Mouse (Mus musculus) erythroblast, adult 5-6 weeks (primary cell): ENCODE results near the gene M1ap. TPM values are rescaled to one million over a fixed set of nuclear protein-coding genes. Genes with fewer than 3 reads are reported as not detected.

Source experiments
- ATAC-seq: replicated peaks from 2 replicates; pipeline ENCODE4 v1.8.0; 2016; ENCODE audit warnings: moderate number of reproducible peaks, mild to moderate bottlenecking, moderate TSS enrichment, inconsistent platforms; ENCODE audit not compliant: poor library complexity, low FRiP score, severe bottlenecking
- total RNA-seq, 2 experiments: library from RNA; stranded (forward) in 1 of 2; stranded (reverse) in 1 of 2; fragments of 150-400 nt in 1 of 2; fragments of 200-764, 138-1000 nt in 1 of 2; gene quantifications; 2 replicates each; pipeline versions ENCODE4 v1.2.3 to v1.2.4; 2015 to 2017; ENCODE audit warnings: low replicate concordance in 2 of 2

The M1ap gene
- total RNA-seq, 2 experiments from 2014 or later: 8.2 to 25.6 TPM

DNA sequence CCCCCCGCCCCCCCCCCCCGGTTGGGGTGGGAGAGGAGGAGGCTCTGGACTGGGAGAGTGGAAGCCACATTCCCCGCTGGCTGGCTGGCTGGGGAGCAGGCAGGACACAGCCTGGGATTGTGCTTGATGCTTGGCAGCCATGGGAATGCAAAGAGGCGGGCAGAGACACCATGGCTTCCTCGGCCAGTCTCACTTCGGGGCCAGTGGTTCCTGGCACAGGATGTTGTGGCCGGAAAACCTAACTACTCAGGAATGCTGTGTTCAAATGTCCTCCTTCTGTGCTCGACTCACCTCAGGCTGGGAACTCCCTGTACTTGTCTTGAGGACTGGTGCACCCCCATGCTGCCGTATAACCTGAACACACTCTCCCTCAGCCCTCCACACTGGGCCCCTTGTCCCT is 81.0 kb downstream of the M1ap start:
- no peak for ATAC-seq

- no peak for ATAC-seq
These were observed 83.1 kb downstream of the M1ap start for GRCm38 (mm10) chr6:83029777-83030176.

GRCm38 (mm10) chr6:83031111-83031510 is 84.4 kb downstream of the M1ap start:
- no peak for ATAC-seq

DNA sequence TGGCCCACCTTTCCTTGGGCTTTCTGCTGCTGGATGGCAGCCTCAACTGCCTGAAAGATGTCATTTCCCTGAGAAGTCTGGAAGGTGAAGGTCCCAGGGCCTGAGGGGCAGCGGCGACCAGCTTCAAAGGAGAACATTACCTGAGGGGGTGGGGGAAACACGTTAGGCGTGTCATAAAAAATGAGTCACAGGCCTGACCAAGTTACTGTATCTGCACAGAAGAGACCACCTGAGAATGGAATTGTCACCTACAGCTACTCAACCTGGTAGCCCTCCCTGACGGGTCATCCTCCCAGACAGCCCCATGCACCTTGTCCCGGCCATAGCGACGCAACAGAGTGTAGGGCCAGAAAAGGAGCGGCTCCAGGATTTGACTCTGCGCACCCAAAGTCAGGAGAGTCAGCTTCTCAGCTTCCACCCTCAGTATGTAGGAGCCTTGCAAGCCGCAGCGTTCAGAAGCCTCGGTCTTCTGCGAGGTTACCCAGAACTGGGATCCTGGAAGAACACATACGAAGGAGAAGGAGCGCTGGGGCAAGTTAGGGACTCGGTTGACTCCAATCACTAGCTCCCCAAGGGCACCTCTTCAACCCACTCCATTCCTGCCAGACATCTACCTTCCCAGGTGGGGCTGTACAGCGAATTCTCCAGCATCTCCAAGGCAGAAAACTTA is 85.4 kb downstream of the M1ap start:
- no peak for ATAC-seq

GRCm38 (mm10) chr6:83032769-83033191 is 86.1 kb downstream of the M1ap start:
- peak; percentile 78 for ATAC-seq

- ATAC-seq: peak; percentile 74
These were observed 86.8 kb downstream of the M1ap start, which contains the start of the genes Dok1 and Loxl3 for GRCm38 (mm10) chr6:83033249-83034185. TSS of gene Dok1 (minus strand) at chr6:83033471. TSS of gene Loxl3 (plus strand) at chr6:83034173.

DNA sequence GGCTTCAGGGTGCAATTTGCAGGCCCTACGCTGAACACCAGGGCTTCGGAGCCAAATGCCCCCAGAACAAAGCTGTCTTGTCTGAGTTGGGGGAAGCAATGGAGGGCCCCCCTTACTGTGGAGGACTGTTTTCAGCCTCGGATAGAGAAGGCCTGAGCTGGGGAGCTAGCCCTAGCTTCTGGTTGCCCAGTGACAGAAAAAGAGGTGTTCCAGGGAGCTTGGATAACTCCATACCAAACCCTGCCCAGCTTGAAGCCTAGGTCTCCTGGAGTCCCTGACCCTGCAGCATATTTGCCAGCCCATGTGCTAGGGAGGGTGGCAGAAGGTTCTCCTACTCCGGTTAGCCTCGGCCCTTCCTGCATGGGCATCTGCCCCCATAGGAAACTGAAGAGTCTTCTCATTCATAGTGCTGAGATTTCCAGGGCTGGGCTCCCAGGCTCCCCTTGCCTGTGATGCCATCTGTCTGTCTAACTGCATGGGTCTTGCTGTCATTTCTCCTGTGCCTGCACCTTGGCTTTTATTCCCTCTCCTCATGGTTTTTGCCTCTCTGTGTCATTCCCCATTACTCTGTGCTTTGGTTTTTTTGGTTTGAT is 87.9 kb downstream of the M1ap start:
- ATAC-seq: no peak

DNA sequence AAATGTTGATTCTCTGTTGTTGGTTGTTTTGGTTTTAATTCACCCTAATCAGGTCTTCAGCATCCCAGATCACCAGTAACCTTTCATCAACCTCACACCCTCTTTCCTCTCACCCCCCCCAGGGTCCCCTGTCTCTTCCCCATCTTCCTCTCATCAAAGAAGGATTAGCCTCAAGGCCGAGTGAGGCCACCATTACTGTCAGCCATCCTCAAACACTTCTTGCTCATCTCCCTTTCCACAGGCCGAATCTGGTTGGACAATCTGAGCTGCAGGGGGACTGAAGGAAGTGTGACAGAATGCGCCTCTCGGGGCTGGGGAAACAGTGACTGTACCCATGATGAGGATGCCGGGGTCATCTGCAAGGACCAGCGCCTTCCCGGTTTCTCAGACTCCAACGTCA is 90.5 kb downstream of the M1ap start:
- no peak for ATAC-seq

DNA sequence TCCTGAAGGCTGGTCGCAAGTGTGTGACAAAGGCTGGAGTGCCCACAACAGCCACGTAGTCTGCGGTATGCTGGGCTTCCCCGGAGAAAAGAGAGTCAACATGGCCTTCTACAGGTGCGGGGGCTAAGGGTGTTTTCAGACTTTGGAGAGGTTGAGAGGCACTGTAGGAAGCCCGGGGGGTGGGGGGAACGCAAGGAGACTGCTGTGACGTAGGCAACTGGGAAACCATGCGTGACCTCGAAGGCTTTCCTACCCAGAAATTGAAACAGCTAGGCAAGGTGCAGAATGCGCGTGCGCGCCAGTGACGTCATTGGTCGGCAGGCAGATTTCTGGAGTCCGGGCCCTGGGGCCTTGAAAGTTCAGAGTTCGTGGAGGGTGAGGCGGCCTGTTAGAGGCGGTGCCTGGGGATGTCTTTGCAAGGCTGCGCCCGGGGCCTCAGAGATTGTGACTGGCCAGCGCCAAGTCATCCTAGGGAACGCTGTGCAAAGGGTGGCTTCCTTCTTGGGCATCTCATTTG is 91.9 kb downstream of the M1ap start:
- ATAC-seq: peak; percentile 94

DNA sequence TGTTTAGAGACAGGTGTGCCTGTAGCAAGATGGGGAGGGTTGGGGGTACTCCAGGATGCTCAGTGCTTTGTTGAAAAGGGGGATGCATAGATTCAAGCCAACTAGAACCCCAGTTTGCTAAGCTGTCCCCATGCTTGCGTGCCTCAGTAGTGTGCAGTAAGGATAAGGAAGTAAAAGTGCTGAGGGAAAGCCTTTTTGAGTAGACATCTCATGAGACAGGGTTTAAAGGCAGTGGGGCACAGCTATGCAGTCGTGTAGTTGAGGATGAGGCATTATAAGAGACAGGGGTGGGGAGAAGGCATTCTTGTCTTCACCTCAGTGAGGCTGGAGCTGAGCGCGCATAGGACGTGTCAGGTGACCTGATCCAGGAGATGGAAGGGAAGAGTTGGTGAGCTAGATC is 93.9 kb downstream of the M1ap start:
- no peak for ATAC-seq

DNA sequence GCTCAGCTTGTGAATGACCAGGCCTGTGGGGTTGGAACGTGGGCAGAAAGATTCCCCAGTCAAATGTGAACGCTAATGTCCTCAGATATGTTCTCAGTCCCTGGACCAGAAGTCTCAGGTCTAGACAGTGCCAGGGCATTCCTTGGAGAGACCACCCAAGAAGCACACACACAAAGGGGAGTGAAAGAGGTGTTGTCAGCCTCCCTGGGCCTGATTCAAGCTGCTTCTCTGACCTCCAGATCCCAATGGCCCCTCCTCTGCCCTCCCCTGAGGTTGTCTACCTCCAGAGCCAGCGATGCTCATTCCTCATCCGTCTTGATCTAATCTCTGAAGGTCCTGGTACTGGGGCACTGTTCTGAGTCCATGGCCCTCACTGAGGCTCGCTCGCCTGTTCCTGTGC is 96.9 kb downstream of the M1ap start:
- ATAC-seq: no peak

DNA sequence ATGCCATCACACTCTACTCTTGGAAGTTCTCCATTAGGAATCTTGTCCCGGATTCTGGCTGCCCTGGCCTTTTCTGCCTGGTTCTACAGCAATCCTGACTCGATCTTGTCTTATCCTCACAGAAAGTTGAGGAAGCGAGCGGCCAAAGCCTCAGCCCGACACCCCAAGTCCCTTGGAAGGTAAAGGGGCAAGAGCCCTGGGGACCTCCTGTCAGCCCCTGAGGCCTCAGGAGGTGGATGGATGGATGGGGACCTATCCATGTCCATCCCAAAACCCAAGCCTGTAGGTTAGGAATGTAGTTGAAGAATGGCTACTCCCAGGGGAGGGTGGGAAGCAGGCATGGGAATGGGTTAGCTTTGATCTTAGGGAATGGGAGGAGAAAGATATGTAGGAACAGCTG is 97.3 kb downstream of the M1ap start:
- no peak for ATAC-seq

DNA sequence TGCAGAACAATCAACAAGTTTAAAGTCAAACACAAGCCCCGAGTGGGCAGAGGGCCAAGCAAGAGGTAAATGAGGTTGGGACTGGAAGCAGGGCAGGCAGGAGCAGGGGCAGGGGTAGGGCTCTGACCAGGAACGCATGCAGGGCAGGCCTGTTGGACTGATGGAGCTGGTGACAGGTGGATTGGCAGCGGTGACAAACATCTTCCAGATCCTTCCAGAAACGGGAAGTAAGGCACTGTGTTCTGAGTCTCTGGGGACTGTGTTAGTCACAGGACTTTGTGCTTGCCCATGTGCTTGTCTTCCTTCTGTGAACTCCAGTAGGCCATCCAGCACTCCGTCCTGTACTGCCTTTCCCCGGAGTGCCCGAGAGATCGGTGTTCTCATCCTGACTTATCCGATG is 98.0 kb downstream of the M1ap start:
- no peak for ATAC-seq

GRCm38 (mm10) chr6:83049367-83049766 is 102.7 kb downstream of the M1ap start:
- no peak for ATAC-seq

GRCm38 (mm10) chr6:83053136-83053960 is 106.6 kb downstream of the M1ap start:
- ATAC-seq: peak; percentile 46

GRCm38 (mm10) chr6:83054074-83054851 is 107.6 kb downstream of the M1ap start, which contains the start of gene Aup1:
TSS of gene Aup1 (plus strand) at chr6:83054521.
- ATAC-seq: peak; percentile 84

DNA sequence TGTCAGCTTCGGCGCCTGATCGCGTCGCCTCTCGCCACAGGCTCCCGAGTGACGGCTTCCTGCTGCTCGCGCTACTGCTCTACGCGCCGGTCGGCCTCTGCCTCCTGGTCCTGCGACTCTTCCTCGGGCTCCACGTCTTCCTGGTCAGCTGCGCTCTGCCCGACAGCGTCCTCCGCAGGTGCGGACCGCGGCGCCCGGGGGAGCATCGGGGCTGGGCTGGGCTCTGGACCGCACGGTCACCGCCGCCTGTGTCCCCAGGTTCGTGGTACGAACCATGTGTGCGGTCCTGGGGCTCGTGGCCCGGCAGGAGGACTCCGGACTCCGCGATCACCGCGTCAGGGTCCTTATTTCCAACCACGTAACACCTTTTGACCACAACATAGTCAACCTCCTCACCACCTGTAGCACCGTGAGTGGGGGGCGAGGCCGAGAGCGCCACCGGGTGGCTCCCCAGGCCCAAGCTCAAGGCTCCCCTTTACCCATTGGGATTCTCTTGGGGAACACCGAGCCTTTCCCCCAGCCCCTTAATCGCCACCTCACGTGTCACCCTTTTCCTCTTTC is 108.2 kb downstream of the M1ap start, which contains the start of gene Htra2:
Gene Htra2 (minus strand): TSS at position 403 of the 561 bp plus-strand sequence.
- ATAC-seq: peak; percentile 23

DNA sequence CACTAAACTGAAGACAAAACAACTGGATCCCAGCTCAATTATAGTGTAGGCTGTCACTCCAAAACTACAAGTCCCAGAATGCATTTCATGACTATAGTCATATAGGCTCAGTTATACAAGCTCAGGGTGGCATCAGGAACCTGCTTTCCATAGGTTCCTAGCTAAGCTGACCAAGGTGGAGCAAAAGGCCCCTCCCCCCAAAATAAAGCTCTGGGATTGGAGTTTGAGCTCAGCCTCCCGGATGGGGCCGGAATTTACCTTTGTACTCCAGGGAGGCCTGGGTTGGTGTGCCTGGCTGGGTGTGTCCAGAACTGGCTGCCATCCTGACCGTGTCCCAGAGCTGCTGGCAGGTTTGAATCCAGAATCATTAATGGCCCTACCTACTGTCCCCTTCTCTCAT is 111.1 kb downstream of the M1ap start, which contains the start of gene Dqx1:
Gene Dqx1 (plus strand): TSS at position 55 of the 400 bp plus-strand sequence.
- no peak for ATAC-seq
